Mouse (Mus musculus): ENCODE data around the gene Cfap54. TPM values are rescaled to one million over a fixed set of nuclear protein-coding genes. Genes with fewer than 3 reads are reported as not detected.

Gene Cfap54
- polyA plus RNA-seq, 1 experiment from 2014 or later, result not detected

- H3K4me2 ChIP-seq (replicated peaks; ENCODE audit: low read depth), result no peak overlapping the region
- no peak overlapping the region for H3K9ac ChIP-seq (ENCODE audit: low read length)
- no peaks in the 10 kb centered on the region for H3K4me1 ChIP-seq (replicated peaks; ENCODE audit: control insufficient read depth, insufficient read depth)
- H3K27me3 ChIP-seq (ENCODE audit: control insufficient read depth, insufficient read depth, low read length), result no peaks in the 10 kb centered on the region
- H3K36me3 ChIP-seq (ENCODE audit: control insufficient read depth, insufficient read depth, low read length), result no peaks in the 10 kb centered on the region
- TF ChIP-seq EP300 (optimal IDR thresholded peaks at IDR 0.05) (no peak), CTCF (IDR thresholded peaks at IDR 0.05; ENCODE audit: low read depth) (no peak)
- no peak overlapping the region for H3K4me3 ChIP-seq (ENCODE audit: low read depth, low read length)
- WGBS, result 50% methylated on average over 1 of the region's 1 CpGs
- H3K27ac ChIP-seq (replicated peaks), result no peak overlapping the region
- ATAC-seq (ENCODE audit: low FRiP score, low TSS enrichment) (no peak), DNase-seq (ENCODE audit: low spot score) (no peak)
- no peaks in the 10 kb centered on the region for H3K9me3 ChIP-seq (ENCODE audit: control insufficient read depth, low read length)
These were observed 139.8 kb downstream of the Cfap54 start for GRCm38 (mm10) chr10:92941616-92942015.

- WGBS, result 58% methylated on average over 10 of the region's 10 CpGs
These were observed 143.6 kb downstream of the Cfap54 start for GRCm38 (mm10) chr10:92937741-92938285.

GRCm38 (mm10) chr10:92937091-92937490, 144.3 kb downstream of the Cfap54 start:
- WGBS, result 79% methylated on average over 7 of the region's 7 CpGs
- no peak for ATAC-seq (ENCODE audit: low FRiP score, low TSS enrichment)

More at GRCm38 (mm10) chr10:92937741-92938285, 143.6 kb downstream of the Cfap54 start:
- Histone ChIP-seq H3K27me3 (ENCODE audit: control insufficient read depth, insufficient read depth, low read length) (no peaks in the 10 kb centered on the region), H3K36me3 (ENCODE audit: control insufficient read depth, insufficient read depth, low read length) (no peaks in the 10 kb centered on the region), H3K4me1 (replicated peaks; ENCODE audit: control insufficient read depth, insufficient read depth) (no peaks in the 10 kb centered on the region), H3K9me3 (ENCODE audit: control insufficient read depth, low read length) (no peaks in the 10 kb centered on the region), H3K4me2 (replicated peaks; ENCODE audit: low read depth) (no peak overlapping the region), H3K4me3 (ENCODE audit: low read depth, low read length) (no peak overlapping the region), H3K9ac (ENCODE audit: low read length) (no peak overlapping the region), H3K27ac (replicated peaks) (no peak overlapping the region)
- TF ChIP-seq EP300 (optimal IDR thresholded peaks at IDR 0.05) (no peak), CTCF (IDR thresholded peaks at IDR 0.05; ENCODE audit: low read depth) (no peak)
- DNase-seq (ENCODE audit: low spot score), result no peak
- no peak for ATAC-seq (ENCODE audit: low FRiP score, low TSS enrichment)

GRCm38 (mm10) chr10:92934506-92934905, 146.9 kb downstream of the Cfap54 start:
- H3K4me1 ChIP-seq (replicated peaks; ENCODE audit: control insufficient read depth, insufficient read depth), result no peaks in the 10 kb centered on the region
- H3K4me3 ChIP-seq (ENCODE audit: low read depth, low read length), result no peak overlapping the region
- ATAC-seq (ENCODE audit: low FRiP score, low TSS enrichment), result no peak
- no peaks in the 10 kb centered on the region for H3K9me3 ChIP-seq (ENCODE audit: control insufficient read depth, low read length)
- no peak overlapping the region for H3K9ac ChIP-seq (ENCODE audit: low read length)
- no peak for DNase-seq (ENCODE audit: low spot score)
- H3K27me3 ChIP-seq (ENCODE audit: control insufficient read depth, insufficient read depth, low read length), result no peaks in the 10 kb centered on the region
- H3K27ac ChIP-seq (replicated peaks), result no peak overlapping the region
- no peaks in the 10 kb centered on the region for H3K36me3 ChIP-seq (ENCODE audit: control insufficient read depth, insufficient read depth, low read length)
- TF ChIP-seq EP300 (optimal IDR thresholded peaks at IDR 0.05) (no peak), CTCF (IDR thresholded peaks at IDR 0.05; ENCODE audit: low read depth) (no peak)
- WGBS, result 24% methylated on average over 5 of the region's 5 CpGs
- no peak overlapping the region for H3K4me2 ChIP-seq (replicated peaks; ENCODE audit: low read depth)

More at GRCm38 (mm10) chr10:92937091-92937490, 144.3 kb downstream of the Cfap54 start:
- Histone ChIP-seq H3K4me3 (ENCODE audit: low read depth, low read length) (no peak overlapping the region), H3K36me3 (ENCODE audit: control insufficient read depth, insufficient read depth, low read length) (no peaks in the 10 kb centered on the region), H3K27ac (replicated peaks) (no peak overlapping the region), H3K4me2 (replicated peaks; ENCODE audit: low read depth) (no peak overlapping the region), H3K9ac (ENCODE audit: low read length) (no peak overlapping the region), H3K9me3 (ENCODE audit: control insufficient read depth, low read length) (no peaks in the 10 kb centered on the region), H3K4me1 (replicated peaks; ENCODE audit: control insufficient read depth, insufficient read depth) (no peaks in the 10 kb centered on the region), H3K27me3 (ENCODE audit: control insufficient read depth, insufficient read depth, low read length) (no peaks in the 10 kb centered on the region)
- TF ChIP-seq CTCF (IDR thresholded peaks at IDR 0.05; ENCODE audit: low read depth), result no peak
- TF ChIP-seq EP300 (optimal IDR thresholded peaks at IDR 0.05), result no peak
- DNase-seq (ENCODE audit: low spot score), result no peak

GRCm38 (mm10) chr10:92933616-92934015, 147.8 kb downstream of the Cfap54 start:
- H3K27me3 ChIP-seq (ENCODE audit: control insufficient read depth, insufficient read depth, low read length), result no peaks in the 10 kb centered on the region
- H3K9me3 ChIP-seq (ENCODE audit: control insufficient read depth, low read length), result no peaks in the 10 kb centered on the region
- H3K4me3 ChIP-seq (ENCODE audit: low read depth, low read length), result no peak overlapping the region
- DNase-seq (ENCODE audit: low spot score), result no peak
- WGBS, result 73% methylated on average over 6 of the region's 6 CpGs
- ATAC-seq (ENCODE audit: low FRiP score, low TSS enrichment), result no peak
- no peak overlapping the region for H3K4me2 ChIP-seq (replicated peaks; ENCODE audit: low read depth)
- TF ChIP-seq EP300 (optimal IDR thresholded peaks at IDR 0.05) (no peak), CTCF (IDR thresholded peaks at IDR 0.05; ENCODE audit: low read depth) (no peak)
- H3K36me3 ChIP-seq (ENCODE audit: control insufficient read depth, insufficient read depth, low read length), result no peaks in the 10 kb centered on the region
- H3K9ac ChIP-seq (ENCODE audit: low read length), result no peak overlapping the region
- H3K27ac ChIP-seq (replicated peaks), result no peak overlapping the region
- no peaks in the 10 kb centered on the region for H3K4me1 ChIP-seq (replicated peaks; ENCODE audit: control insufficient read depth, insufficient read depth)

GRCm38 (mm10) chr10:92932464-92932863, 149.0 kb downstream of the Cfap54 start:
- DNase-seq (ENCODE audit: low spot score), result no peak
- H3K36me3 ChIP-seq (ENCODE audit: control insufficient read depth, insufficient read depth, low read length), result no peaks in the 10 kb centered on the region
- no peaks in the 10 kb centered on the region for H3K9me3 ChIP-seq (ENCODE audit: control insufficient read depth, low read length)
- ATAC-seq (ENCODE audit: low FRiP score, low TSS enrichment), result no peak
- H3K27me3 ChIP-seq (ENCODE audit: control insufficient read depth, insufficient read depth, low read length), result no peaks in the 10 kb centered on the region
- H3K27ac ChIP-seq (replicated peaks), result no peak overlapping the region
- H3K4me2 ChIP-seq (replicated peaks; ENCODE audit: low read depth), result no peak overlapping the region
- 68% methylated on average over 12 of the region's 12 CpGs for WGBS
- TF ChIP-seq CTCF (IDR thresholded peaks at IDR 0.05; ENCODE audit: low read depth), result no peak
- H3K4me1 ChIP-seq (replicated peaks; ENCODE audit: control insufficient read depth, insufficient read depth), result no peaks in the 10 kb centered on the region
- no peak overlapping the region for H3K9ac ChIP-seq (ENCODE audit: low read length)
- H3K4me3 ChIP-seq (ENCODE audit: low read depth, low read length), result no peak overlapping the region

All from stomach, postnatal 0 days (tissue).